Mouse (Mus musculus) C2C12 (cell line): Measurements from ENCODE around the gene Myo6.

ENCODE experiments used
- CEBPB ChIP-seq: IDR thresholded peaks from one replicate; pipeline ENCODE4 v1.6.1; 2011; ENCODE audit warnings: low read depth, mild to moderate bottlenecking, control low read depth, moderate library complexity
- CTCF ChIP-seq: IDR thresholded peaks from one replicate; pipeline ENCODE4 v1.5.1; 2011; ENCODE audit not compliant: control insufficient read depth, insufficient read depth, insufficient read length
- MAX ChIP-seq: IDR thresholded peaks from one replicate; pipeline ENCODE4 v1.6.1; 2011; ENCODE audit warnings: mild to moderate bottlenecking, control low read depth
- MYOD1 ChIP-seq: IDR thresholded peaks from one replicate; pipeline ENCODE4 v1.6.1; 2011; ENCODE audit warnings: low read depth; ENCODE audit not compliant: control insufficient read depth, insufficient read length
- USF1 ChIP-seq: IDR thresholded peaks from one replicate; pipeline ENCODE4 v1.6.1; 2011; ENCODE audit warnings: low read depth, mild to moderate bottlenecking, control low read depth, moderate library complexity

DNA sequence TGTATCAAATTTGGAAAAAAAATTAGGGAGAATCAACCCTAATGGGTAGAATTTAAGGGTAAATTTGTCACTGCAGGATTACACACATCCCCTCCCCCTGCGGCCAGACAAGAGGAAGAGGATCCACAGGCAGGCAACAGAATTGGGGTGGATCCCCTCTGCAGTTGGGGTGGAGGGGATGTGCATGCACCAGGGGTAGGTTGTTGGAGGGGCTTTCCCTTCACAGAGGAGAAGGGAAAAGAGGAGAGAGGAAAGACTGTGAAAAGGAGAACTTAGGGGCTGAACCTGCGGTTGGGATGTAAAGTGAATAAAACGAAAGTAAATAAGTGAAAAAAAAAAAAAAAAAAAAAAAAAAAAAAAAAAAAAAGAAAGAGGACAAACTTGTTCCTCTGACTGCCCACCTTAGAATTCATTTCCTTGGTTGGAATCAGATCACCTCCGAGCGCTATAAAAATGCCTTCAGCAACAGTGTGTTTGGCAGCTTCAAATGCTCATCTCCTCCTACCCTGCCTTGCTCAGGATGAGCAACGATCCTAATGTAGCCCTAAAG lies 179.7 kb downstream of the Myo6 start:
- TF ChIP-seq MAX (no peak), USF1 (no peak), CTCF (no peak), MYOD1 (no peak), CEBPB (no peak)
